Comparison of ENCODE assay signal across 8 mouse cellular contexts in the genomic region with DNA sequence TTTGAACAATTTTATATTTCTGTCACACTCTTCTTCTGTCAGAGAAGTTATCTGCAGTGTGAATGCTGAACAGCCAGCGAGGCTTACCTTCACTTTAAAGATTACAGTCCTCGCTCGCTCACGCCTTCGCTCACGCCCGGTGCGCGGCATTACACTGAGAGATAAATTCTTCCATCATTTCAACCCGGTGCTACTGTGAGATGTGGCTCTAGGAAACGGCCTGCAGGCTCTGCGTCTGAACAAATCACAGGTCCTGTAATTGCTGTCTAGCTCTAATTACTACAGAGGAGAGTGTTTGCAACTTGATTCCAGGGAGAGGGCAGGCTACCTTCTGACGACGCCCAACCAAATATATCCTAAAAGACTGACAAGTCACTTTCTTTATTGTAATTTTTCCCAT.
DNase-seq lines count a peak whose midpoint lies in the region; ATAC-seq and TF ChIP-seq lines count a peak whose summit lies in the region.

No protein-coding gene starts in this region.

- TF ChIP-seq CTCF in lung, adult 2 months (IDR thresholded peaks at IDR 0.05; ENCODE audit: insufficient read depth, low read length) = no peak

- 2% methylated on average over 14 of the region's 14 CpGs for WGBS in lung, adult 2 months
- 1% methylated on average over 14 of the region's 14 CpGs for WGBS in liver, embryonic 15.5 days (ENCODE audit: insufficient replicate concordance)
- WGBS in stomach, embryonic 14.5 days = under 1% methylated on average over 14 of the region's 14 CpGs

- peak overlapping the region; percentile 71 for H3K4me2 ChIP-seq in liver, embryonic 15.5 days
- peak overlapping the region; percentile 47 for H3K4me2 ChIP-seq in stomach, embryonic 14.5 days (replicated peaks; ENCODE audit: low read depth, low read length)

- no peaks in the 10 kb centered on the region for H3K9me3 ChIP-seq in liver, embryonic 15.5 days (replicated peaks)
- H3K9me3 ChIP-seq in stomach, embryonic 14.5 days (ENCODE audit: control insufficient read depth, low read depth, low read length) = no peaks in the 10 kb centered on the region

- no peaks in the 10 kb centered on the region for H3K4me1 ChIP-seq in lung, adult 2 months (ENCODE audit: control insufficient read depth, insufficient read depth, low read length)
- peaks cover 54% of the 10 kb centered on the region for H3K4me1 ChIP-seq in liver, embryonic 15.5 days (replicated peaks)
- no peaks in the 10 kb centered on the region for H3K4me1 ChIP-seq in stomach, embryonic 14.5 days (ENCODE audit: control insufficient read depth, insufficient read depth, low read length)

- H3K27ac ChIP-seq in liver, embryonic 15.5 days (replicated peaks) = peak overlapping the region; percentile 63
- H3K27ac ChIP-seq in stomach, embryonic 14.5 days (ENCODE audit: low read length) = no peak overlapping the region

- no peaks in the 10 kb centered on the region for H3K27me3 ChIP-seq in liver, embryonic 15.5 days
- no peaks in the 10 kb centered on the region for H3K27me3 ChIP-seq in stomach, embryonic 14.5 days (ENCODE audit: control insufficient read depth, insufficient read depth, low read length)

- TF ChIP-seq POLR2A in lung, adult 2 months (IDR thresholded peaks at IDR 0.05; ENCODE audit: borderline replicate concordance, extremely low read depth, low read depth, low read length) = no peak

- 0 out of 2 replicates have a peak, but pooled peaks have one; percentile 45 for ATAC-seq in erythroblast, adult 5-6 weeks (replicated peaks; ENCODE audit: low FRiP score, poor library complexity, severe bottlenecking)
- ATAC-seq in liver, embryonic 15.5 days (ENCODE audit: insufficient read depth) = peak; percentile 63
- peak; percentile 53; the same call in 1 of the 2 replicates for ATAC-seq in stomach, embryonic 14.5 days (ENCODE audit: insufficient number of reproducible peaks, insufficient read depth, low FRiP score, low read depth)

- peak overlapping the region; percentile 46; the same call in 1 of the 2 replicates for H3K9ac ChIP-seq in liver, embryonic 15.5 days
- H3K9ac ChIP-seq in stomach, embryonic 14.5 days (replicated peaks; ENCODE audit: low read depth, low read length) = no peak overlapping the region

- peak overlapping the region; percentile 44 for H3K4me3 ChIP-seq in lung, adult 2 months (replicated peaks; ENCODE audit: extremely low read depth, low read depth, low read length)
- peak overlapping the region; percentile 57 for H3K4me3 ChIP-seq in liver, embryonic 15.5 days (replicated peaks)
- H3K4me3 ChIP-seq in stomach, embryonic 14.5 days (ENCODE audit: low read depth, low read length) = peak overlapping the region; percentile 32

- peak; percentile 23 for DNase-seq in lung, adult 2 months
- no peak for DNase-seq in lung, postnatal 4 days
- DNase-seq in kidney, adult 11 months = peak; percentile 54
- DNase-seq in spleen, postnatal 36 days (ENCODE audit: low spot score in 2 of 2) = no peak
- DNase-seq in cerebellum, postnatal 4 days (ENCODE audit: low spot score in 2 of 2) = no peak

- H3K36me3 ChIP-seq in liver, embryonic 15.5 days (replicated peaks) = no peaks in the 10 kb centered on the region
- H3K36me3 ChIP-seq in stomach, embryonic 14.5 days (ENCODE audit: control insufficient read depth, insufficient read depth, low read length) = no peaks in the 10 kb centered on the region

Comparison
In these comparisons a context has a peak if more than half of its experiments do, and no peak if none do; other contexts are left out.
1. DNase-seq: peak in lung, adult 2 months (single experiment) and kidney, adult 11 months (single experiment); none in lung, postnatal 4 days (0 of 2), spleen, postnatal 36 days (0 of 2) and cerebellum, postnatal 4 days (0 of 2).
2. Peak in every context shown above with its lines, with median percentiles within 50 percentile points of each other: H3K4me3 ChIP-seq and ATAC-seq.